Mouse (Mus musculus): ENCODE data around the gene 4931409K22Rik. TPM values are rescaled to one million over a fixed set of nuclear protein-coding genes. Genes with fewer than 3 reads are reported as not detected.

Gene 4931409K22Rik
- total RNA-seq, 1 experiment = 0.13 TPM

GRCm38 (mm10) chr5:24496756-24497155 lies 59.9 kb downstream of the 4931409K22Rik start:
- no peaks in the 10 kb centered on the region for H3K9me3 ChIP-seq (ENCODE audit: control insufficient read depth, insufficient read depth, low read depth, low read length)
- in situ Hi-C loops (cut with MboI; ENCODE audit: low sequenced_read_pairs in 2 of 2, unreplicated experiment in 2 of 2) = no loop called here
- H3K4me3 ChIP-seq (ENCODE audit: insufficient read depth in 1 of 2, low read depth in 1 of 2, low read length in 2 of 2, poor library complexity in 1 of 2, severe bottlenecking in 1 of 2) = no peak overlapping the region
- peaks cover 0 to 2% of the 10 kb centered on the region in 2 experiments; a peak in 1 of 4 replicates for H3K4me1 ChIP-seq (ENCODE audit: control insufficient read depth in 2 of 2, insufficient read depth in 2 of 2, low read length in 2 of 2, poor library complexity in 1 of 2)
- no peak for TF ChIP-seq ZNF384 (IDR thresholded peaks at IDR 0.05; ENCODE audit: low read depth, low read length)
- no peak for TF ChIP-seq ZC3H11A (IDR thresholded peaks at IDR 0.05; ENCODE audit: borderline replicate concordance, low read depth, low read length)
- TF ChIP-seq CHD2 (IDR thresholded peaks at IDR 0.05; ENCODE audit: low read depth, low read length) = no peak
- no peak for TF ChIP-seq HCFC1 (IDR thresholded peaks at IDR 0.05; ENCODE audit: borderline replicate concordance, insufficient read depth, low read length)
- TF ChIP-seq MAFK (IDR thresholded peaks at IDR 0.05; ENCODE audit: insufficient read depth, low read depth, low read length) = no peak
- peaks cover 34% of the 10 kb centered on the region for H3K36me3 ChIP-seq (ENCODE audit: control insufficient read depth, insufficient read depth, low read length, poor library complexity, severe bottlenecking)
- DNase-seq (ENCODE audit: low read depth, low spot score) = no peak
- H3K27ac ChIP-seq (ENCODE audit: insufficient read depth, low read depth, low read length, poor library complexity, severe bottlenecking) = no peak overlapping the region
- no peak overlapping the region for H3K9ac ChIP-seq (ENCODE audit: insufficient read depth, low read depth, low read length, poor library complexity, severe bottlenecking)

GRCm38 (mm10) chr5:24495019-24495418 lies 61.6 kb downstream of the 4931409K22Rik start:
- no peak for DNase-seq (ENCODE audit: low read depth, low spot score)
- in situ Hi-C loops (cut with MboI; ENCODE audit: low sequenced_read_pairs in 2 of 2, unreplicated experiment in 2 of 2) = no loop called here
- Histone ChIP-seq H3K4me1 (ENCODE audit: control insufficient read depth in 2 of 2, insufficient read depth in 2 of 2, low read length in 2 of 2, poor library complexity in 1 of 2) (peaks cover 0 to 2% of the 10 kb centered on the region in 2 experiments; a peak in 1 of 4 replicates), H3K4me3 (ENCODE audit: insufficient read depth in 1 of 2, low read depth in 1 of 2, low read length in 2 of 2, poor library complexity in 1 of 2, severe bottlenecking in 1 of 2) (no peak overlapping the region), H3K9ac (ENCODE audit: insufficient read depth, low read depth, low read length, poor library complexity, severe bottlenecking) (no peak overlapping the region), H3K9me3 (ENCODE audit: control insufficient read depth, insufficient read depth, low read depth, low read length) (no peaks in the 10 kb centered on the region), H3K36me3 (ENCODE audit: control insufficient read depth, insufficient read depth, low read length, poor library complexity, severe bottlenecking) (peaks cover 24% of the 10 kb centered on the region), H3K27ac (ENCODE audit: insufficient read depth, low read depth, low read length, poor library complexity, severe bottlenecking) (no peak overlapping the region)
- TF ChIP-seq HCFC1 (IDR thresholded peaks at IDR 0.05; ENCODE audit: borderline replicate concordance, insufficient read depth, low read length) (no peak), CHD2 (IDR thresholded peaks at IDR 0.05; ENCODE audit: low read depth, low read length) (no peak), ZNF384 (IDR thresholded peaks at IDR 0.05; ENCODE audit: low read depth, low read length) (no peak), ZC3H11A (IDR thresholded peaks at IDR 0.05; ENCODE audit: borderline replicate concordance, low read depth, low read length) (no peak), MAFK (IDR thresholded peaks at IDR 0.05; ENCODE audit: insufficient read depth, low read depth, low read length) (no peak)

Other genes with a start within 250 kb of the 4931409K22Rik start
- gene Kcnh2, start 205.2 kb downstream of the 4931409K22Rik start, total RNA-seq (2012; rRNA removed) = 6.5 and 7.7 TPM in 2 replicates
- gene Nos3, start 192.0 kb downstream of the 4931409K22Rik start, total RNA-seq (2012; rRNA removed) = 2.2 and 5.8 TPM in 2 replicates
- gene Atg9b, start 164.7 kb downstream of the 4931409K22Rik start, total RNA-seq (2012; rRNA removed) = 3.7 and 8.2 TPM in 2 replicates
- gene Abcb8, start 163.1 kb downstream of the 4931409K22Rik start, total RNA-seq (2012; rRNA removed) = 46.5 and 70.5 TPM in 2 replicates
- gene Asic3, start 143.4 kb downstream of the 4931409K22Rik start, total RNA-seq (2012; rRNA removed) = 0.40 and 0.90 TPM in 2 replicates
- 17.8 and 23.4 TPM in 2 replicates for gene Cdk5, start 133.3 kb downstream of the 4931409K22Rik start, total RNA-seq (2012; rRNA removed)
- gene Slc4a2, start 133.0 kb downstream of the 4931409K22Rik start, total RNA-seq (2012; rRNA removed) = 30.4 and 31.5 TPM in 2 replicates
- gene Fastk, start 111.5 kb downstream of the 4931409K22Rik start, total RNA-seq (2012; rRNA removed) = 70.4 and 111 TPM in 2 replicates
- gene Tmub1, start 109.0 kb downstream of the 4931409K22Rik start, total RNA-seq (2012; rRNA removed) = 7.8 and 11.5 TPM in 2 replicates
- 50.1 and 51.2 TPM in 2 replicates for gene Agap3, start 104.6 kb downstream of the 4931409K22Rik start, total RNA-seq (2012; rRNA removed)
- 0.40 and 0.69 TPM in 2 replicates for gene Gbx1, start 29.6 kb downstream of the 4931409K22Rik start, total RNA-seq (2012; rRNA removed)
- 0.18 and 0.53 TPM in 2 replicates for gene Asb10, start 15.8 kb downstream of the 4931409K22Rik start, total RNA-seq (2012; rRNA removed)
- gene Abcf2, start 20.7 kb upstream of the 4931409K22Rik start, total RNA-seq (2012; rRNA removed) = 139 and 171 TPM in 2 replicates
- 23.0 and 23.7 TPM in 2 replicates for gene Chpf2, start 29.9 kb upstream of the 4931409K22Rik start, total RNA-seq (2012; rRNA removed)
- gene Smarcd3, start 67.6 kb upstream of the 4931409K22Rik start, total RNA-seq (2012; rRNA removed) = 4.9 and 8.5 TPM in 2 replicates
- gene Nub1, start 128.7 kb upstream of the 4931409K22Rik start, total RNA-seq (2012; rRNA removed) = 39.9 and 47.7 TPM in 2 replicates
- 2.5 and 9.5 TPM in 2 replicates for gene Wdr86, start 173.9 kb upstream of the 4931409K22Rik start, total RNA-seq (2012; rRNA removed)
- gene Crygn, start 201.2 kb upstream of the 4931409K22Rik start, total RNA-seq (2012; rRNA removed) = 1.2 and 2.1 TPM in 2 replicates